Mouse (Mus musculus) myocyte (in vitro differentiated cells): ENCODE data around the gene Ccnq. TPM values are rescaled to one million over a fixed set of nuclear protein-coding genes. Genes with fewer than 3 reads are reported as not detected.

ENCODE experiments used
- H3K27me3 ChIP-seq: one replicate; pipeline ENCODE4 v1.6.1; 2011; ENCODE audit not compliant: control insufficient read depth, insufficient read depth, insufficient read length
- H3K36me3 ChIP-seq: one replicate; pipeline ENCODE4 v1.6.1; 2011; ENCODE audit not compliant: control insufficient read depth, insufficient read depth
- H3K4me2 ChIP-seq: one replicate; pipeline ENCODE4 v1.6.1; 2011; ENCODE audit warnings: low read depth, control low read depth
- H3K4me3 ChIP-seq: one replicate; pipeline ENCODE4 v1.5.1; 2011; ENCODE audit warnings: mild to moderate bottlenecking, control low read depth, moderate library complexity
- H3K79me2 ChIP-seq: one replicate; pipeline ENCODE4 v1.6.1; 2011; ENCODE audit not compliant: control insufficient read depth, insufficient read depth
- H3ac ChIP-seq: one replicate; pipeline ENCODE4 v1.6.1; 2011; ENCODE audit not compliant: control insufficient read depth, insufficient read length
- CEBPB ChIP-seq: IDR thresholded peaks from 2 replicates; pipeline ENCODE4 v1.6.1; 2011; ENCODE audit warnings: mild to moderate bottlenecking, moderate library complexity; ENCODE audit not compliant: poor library complexity, insufficient read depth, severe bottlenecking
- E2F4 ChIP-seq: IDR thresholded peaks from one replicate; pipeline ENCODE4 v1.6.1; 2011; ENCODE audit warnings: mild to moderate bottlenecking, control low read depth, moderate library complexity; ENCODE audit not compliant: insufficient read depth
- MAX ChIP-seq: IDR thresholded peaks from one replicate; pipeline ENCODE4 v1.6.1; 2011; ENCODE audit warnings: low read depth, mild to moderate bottlenecking, control low read depth
- MYOD1 ChIP-seq, 3 experiments: IDR thresholded peaks; one replicate each; pipeline ENCODE4 v1.6.1; 2011; ENCODE audit warnings: control low read depth in 2 of 3, low read depth in 2 of 3, mild to moderate bottlenecking in 2 of 3, moderate library complexity in 1 of 3; ENCODE audit not compliant: insufficient read length in 2 of 3, control insufficient read depth in 1 of 3
- MYOG ChIP-seq, 3 experiments: IDR thresholded peaks; one replicate each; pipeline ENCODE4 v1.6.1; 2011; ENCODE audit warnings: control low read depth in 2 of 3, low read depth in 2 of 3, mild to moderate bottlenecking in 2 of 3; ENCODE audit not compliant: insufficient read length in 2 of 3, control insufficient read depth in 1 of 3, insufficient read depth in 1 of 3
- POLR2A ChIP-seq: IDR thresholded peaks from one replicate; pipeline ENCODE4 v1.6.1; 2011; ENCODE audit warnings: low read depth, mild to moderate bottlenecking, control low read depth, moderate library complexity; ENCODE audit not compliant: insufficient read length
- POLR2AphosphoS2 ChIP-seq: IDR thresholded peaks from one replicate; pipeline ENCODE4 v1.6.1; 2011; ENCODE audit warnings: low read depth, control low read depth; ENCODE audit not compliant: insufficient read length
- REST ChIP-seq: IDR thresholded peaks from one replicate; pipeline ENCODE4 v1.6.1; 2011; ENCODE audit warnings: mild to moderate bottlenecking, control low read depth, moderate library complexity; ENCODE audit not compliant: insufficient read depth, insufficient read length
- SRF ChIP-seq: IDR thresholded peaks from one replicate; pipeline ENCODE4 v1.6.1; 2011; ENCODE audit warnings: low read depth; ENCODE audit not compliant: control insufficient read depth, insufficient read length
- TCF12 ChIP-seq: IDR thresholded peaks from one replicate; pipeline ENCODE4 v1.6.1; 2011; ENCODE audit warnings: mild to moderate bottlenecking, control low read depth; ENCODE audit not compliant: poor library complexity, insufficient read depth, severe bottlenecking
- TCF3 ChIP-seq: IDR thresholded peaks from one replicate; pipeline ENCODE4 v1.6.1; 2011; ENCODE audit warnings: low read depth, control low read depth; ENCODE audit not compliant: insufficient read length
- USF1 ChIP-seq: IDR thresholded peaks from one replicate; pipeline ENCODE4 v1.6.1; 2011; ENCODE audit warnings: low read depth, mild to moderate bottlenecking, control low read depth, moderate library complexity
- polyA plus RNA-seq: library from polyadenylated mRNA; unstranded; fragments of >200 nt; fragmentation: generic; extraction: Trizol; gene quantifications from one replicate; pipeline ENCODE4 v1.2.1, GENCODE M21; 2012; ENCODE audit warnings: missing spikeins

Gene Ccnq
- polyA plus RNA-seq, 1 experiment = 32.8 TPM

DNA sequence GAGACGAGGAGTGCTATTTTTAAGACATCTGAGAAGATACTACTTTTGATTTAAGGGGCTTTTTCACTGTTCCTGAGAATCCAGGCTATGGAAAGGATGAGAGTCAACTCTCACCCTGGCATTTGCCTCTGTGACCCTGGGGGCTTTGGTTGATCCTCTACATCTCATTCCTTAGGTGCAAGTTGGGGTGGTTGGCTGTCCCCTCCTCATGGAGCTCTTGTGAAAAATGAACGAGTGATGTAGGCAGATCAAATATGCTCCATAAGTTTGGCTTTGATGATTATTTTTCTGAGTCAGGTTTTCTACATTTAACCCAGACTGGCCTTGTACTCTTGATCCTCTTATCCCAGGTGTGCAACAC lies 294 bp upstream of the Ccnq start:
- TF ChIP-seq E2F4 (no peak), POLR2AphosphoS2 (no peak), MAX (no peak)

DNA sequence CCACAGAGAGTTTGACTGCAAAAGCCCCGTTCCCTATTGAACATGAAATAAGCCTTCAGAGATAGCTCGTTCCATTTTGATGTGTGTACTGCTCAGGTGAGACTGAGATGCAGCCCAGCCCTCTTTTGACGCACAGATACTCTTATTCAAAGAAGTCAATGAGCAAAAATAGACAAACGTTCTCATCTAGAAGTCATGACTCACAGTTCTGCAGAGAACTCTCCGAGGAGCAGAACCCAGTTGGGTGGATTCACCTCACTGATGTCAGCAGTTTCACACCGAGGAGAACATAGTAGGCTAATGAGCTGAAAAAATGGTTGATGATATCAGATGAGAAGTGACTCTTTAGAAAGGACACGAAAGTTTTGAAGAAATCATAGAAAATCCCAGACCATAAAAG lies 5.3 kb downstream of the Ccnq start:
- Histone ChIP-seq H3K4me3 (no peak overlapping the region), H3K79me2 (peaks cover 4% of the 10 kb centered on the region), H3K4me2 (no peak overlapping the region), H3ac (no peak overlapping the region), H3K36me3 (no peaks in the 10 kb centered on the region), H3K27me3 (no peaks in the 10 kb centered on the region)
- no peak for TF ChIP-seq MYOD1 (IDR thresholded peaks at IDR 0.05; ENCODE audit: control insufficient read depth in 1 of 3, insufficient read length in 2 of 3, low read depth in 2 of 3)
- no peak for TF ChIP-seq REST
- TF ChIP-seq MYOG (IDR thresholded peaks at IDR 0.05; ENCODE audit: control insufficient read depth in 1 of 3, insufficient read depth in 1 of 3, insufficient read length in 2 of 3, low read depth in 2 of 3) = no peak
- no peak for TF ChIP-seq TCF12
- TF ChIP-seq POLR2AphosphoS2 = no peak
- TF ChIP-seq TCF3 = no peak
- TF ChIP-seq USF1 = no peak
- TF ChIP-seq SRF = no peak
- TF ChIP-seq POLR2A = no peak
- TF ChIP-seq MAX = no peak
- TF ChIP-seq E2F4 = no peak
- no peak for TF ChIP-seq CEBPB

More for the DNA sequence above, 294 bp upstream of the Ccnq start:
- H3K27me3 ChIP-seq = peaks cover 2% of the 10 kb centered on the region
- peaks cover 5% of the 10 kb centered on the region for H3K79me2 ChIP-seq
- H3K36me3 ChIP-seq = no peaks in the 10 kb centered on the region
- peak overlapping the region; percentile 14 for H3ac ChIP-seq
- peak overlapping the region; percentile 99 for H3K4me2 ChIP-seq
- H3K4me3 ChIP-seq = peak overlapping the region; percentile 91

DNA sequence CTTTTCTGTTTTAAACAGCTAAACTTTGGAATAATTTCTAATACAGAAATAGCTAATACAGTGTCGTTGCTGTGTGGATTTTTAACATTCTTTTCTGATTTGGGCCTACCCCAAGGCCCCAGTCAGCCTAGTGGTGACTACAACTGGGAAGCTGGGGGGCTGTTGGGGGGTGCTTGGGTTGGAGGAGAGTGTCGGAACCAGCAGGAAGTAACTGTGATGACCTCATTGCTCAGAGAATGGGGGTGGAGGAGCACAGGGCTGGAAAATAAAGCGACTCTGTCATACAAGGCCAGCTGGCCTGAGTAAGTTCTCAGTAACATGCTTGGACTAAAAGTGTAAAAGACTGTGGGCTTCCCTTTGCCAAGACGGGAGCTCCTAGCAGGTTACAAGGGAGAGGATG lies 6.1 kb downstream of the Ccnq start:
- Histone ChIP-seq H3K4me3 (no peak overlapping the region), H3K79me2 (no peaks in the 10 kb centered on the region), H3K27me3 (no peaks in the 10 kb centered on the region), H3K4me2 (no peak overlapping the region), H3ac (no peak overlapping the region), H3K36me3 (no peaks in the 10 kb centered on the region)
- TF ChIP-seq MYOG (IDR thresholded peaks at IDR 0.05; ENCODE audit: control insufficient read depth in 1 of 3, insufficient read depth in 1 of 3, insufficient read length in 2 of 3, low read depth in 2 of 3) = no peak
- TF ChIP-seq USF1 = no peak
- no peak for TF ChIP-seq MAX
- no peak for TF ChIP-seq REST
- TF ChIP-seq CEBPB = no peak
- TF ChIP-seq POLR2AphosphoS2 = no peak
- no peak for TF ChIP-seq TCF12
- no peak for TF ChIP-seq POLR2A
- no peak for TF ChIP-seq E2F4
- no peak for TF ChIP-seq TCF3
- TF ChIP-seq MYOD1 (IDR thresholded peaks at IDR 0.05; ENCODE audit: control insufficient read depth in 1 of 3, insufficient read length in 2 of 3, low read depth in 2 of 3) = no peak

DNA sequence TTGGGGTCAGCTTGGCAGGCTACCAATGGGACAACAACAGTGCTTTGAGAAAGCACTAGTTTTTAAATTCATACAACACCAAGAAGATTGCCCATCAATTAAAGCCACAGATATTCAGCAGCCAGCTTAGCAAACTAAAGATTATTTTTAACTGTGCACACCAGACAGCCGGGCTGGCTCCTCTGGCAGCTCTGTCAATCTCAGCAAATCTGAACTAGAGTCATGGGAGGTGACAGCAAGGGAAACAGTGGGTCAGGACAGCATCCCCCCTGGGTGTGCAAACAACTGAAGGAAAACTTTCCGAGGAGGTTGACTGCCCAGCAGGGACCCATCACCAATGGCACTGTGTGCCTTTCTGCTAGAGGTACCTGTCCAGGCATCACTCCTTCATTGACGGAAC lies 9.1 kb downstream of the Ccnq start:
- H3K4me2 ChIP-seq = no peak overlapping the region
- no peak for TF ChIP-seq USF1
- no peak for TF ChIP-seq TCF12
- no peak for TF ChIP-seq SRF
- no peak for TF ChIP-seq CEBPB
- TF ChIP-seq MAX = no peak
- TF ChIP-seq E2F4 = no peak
- no peak for TF ChIP-seq POLR2A
- no peak for TF ChIP-seq TCF3
- no peak for TF ChIP-seq MYOD1 (IDR thresholded peaks at IDR 0.05; ENCODE audit: control insufficient read depth in 1 of 3, insufficient read length in 2 of 3, low read depth in 2 of 3)
- no peak for TF ChIP-seq POLR2AphosphoS2
- no peak for TF ChIP-seq MYOG (IDR thresholded peaks at IDR 0.05; ENCODE audit: control insufficient read depth in 1 of 3, insufficient read depth in 1 of 3, insufficient read length in 2 of 3, low read depth in 2 of 3)
- TF ChIP-seq REST = no peak
- peaks cover 4% of the 10 kb centered on the region for H3K27me3 ChIP-seq
- H3K79me2 ChIP-seq = no peaks in the 10 kb centered on the region
- no peak overlapping the region for H3K4me3 ChIP-seq
- no peaks in the 10 kb centered on the region for H3K36me3 ChIP-seq
- no peak overlapping the region for H3ac ChIP-seq

DNA sequence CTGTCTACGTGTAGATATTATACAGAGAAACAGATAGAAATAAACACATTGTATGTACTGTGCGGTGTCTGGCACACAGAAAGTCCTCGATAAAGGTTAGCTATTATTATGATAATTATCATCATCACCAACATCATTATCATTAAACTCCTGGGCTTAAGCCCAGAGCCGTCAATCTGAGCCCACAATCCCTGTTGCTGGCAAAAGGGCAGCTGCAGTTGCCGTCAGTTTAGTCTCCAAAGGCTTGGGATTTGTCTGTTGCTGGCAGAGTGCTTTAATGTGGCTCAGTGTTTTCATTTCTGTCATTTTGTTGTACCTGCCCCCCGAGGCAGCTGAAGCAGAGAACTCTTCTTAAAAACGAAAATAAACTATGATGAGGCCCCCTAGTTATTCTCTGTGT lies 9.6 kb downstream of the Ccnq start:
- Histone ChIP-seq H3K4me3 (no peak overlapping the region), H3K79me2 (no peaks in the 10 kb centered on the region), H3ac (no peak overlapping the region), H3K4me2 (no peak overlapping the region), H3K27me3 (peaks cover 5% of the 10 kb centered on the region), H3K36me3 (no peaks in the 10 kb centered on the region)
- TF ChIP-seq MAX (no peak), TCF12 (no peak), USF1 (no peak), MYOD1 (IDR thresholded peaks at IDR 0.05; ENCODE audit: control insufficient read depth in 1 of 3, insufficient read length in 2 of 3, low read depth in 2 of 3) (no peak)
